Mouse (Mus musculus) ovary, postnatal 36 days (tissue): ENCODE data around the gene Sptlc2.
"Not testable (repeated sequence)": the region's sequence is repeated elsewhere in the genome, so short reads cannot be mapped to it uniquely, and the experiment has no call there.

Source experiments
- DNase-seq: peaks from one replicate; pipeline ENCODE4 v3.0.0; 2022; ENCODE audit warnings: low spot score, mixed read lengths

The Sptlc2 gene

GRCm38 (mm10) chr12:87277251-87277650, 110.9 kb downstream of the Sptlc2 start:
- DNase-seq = not testable (repeated sequence)

DNA sequence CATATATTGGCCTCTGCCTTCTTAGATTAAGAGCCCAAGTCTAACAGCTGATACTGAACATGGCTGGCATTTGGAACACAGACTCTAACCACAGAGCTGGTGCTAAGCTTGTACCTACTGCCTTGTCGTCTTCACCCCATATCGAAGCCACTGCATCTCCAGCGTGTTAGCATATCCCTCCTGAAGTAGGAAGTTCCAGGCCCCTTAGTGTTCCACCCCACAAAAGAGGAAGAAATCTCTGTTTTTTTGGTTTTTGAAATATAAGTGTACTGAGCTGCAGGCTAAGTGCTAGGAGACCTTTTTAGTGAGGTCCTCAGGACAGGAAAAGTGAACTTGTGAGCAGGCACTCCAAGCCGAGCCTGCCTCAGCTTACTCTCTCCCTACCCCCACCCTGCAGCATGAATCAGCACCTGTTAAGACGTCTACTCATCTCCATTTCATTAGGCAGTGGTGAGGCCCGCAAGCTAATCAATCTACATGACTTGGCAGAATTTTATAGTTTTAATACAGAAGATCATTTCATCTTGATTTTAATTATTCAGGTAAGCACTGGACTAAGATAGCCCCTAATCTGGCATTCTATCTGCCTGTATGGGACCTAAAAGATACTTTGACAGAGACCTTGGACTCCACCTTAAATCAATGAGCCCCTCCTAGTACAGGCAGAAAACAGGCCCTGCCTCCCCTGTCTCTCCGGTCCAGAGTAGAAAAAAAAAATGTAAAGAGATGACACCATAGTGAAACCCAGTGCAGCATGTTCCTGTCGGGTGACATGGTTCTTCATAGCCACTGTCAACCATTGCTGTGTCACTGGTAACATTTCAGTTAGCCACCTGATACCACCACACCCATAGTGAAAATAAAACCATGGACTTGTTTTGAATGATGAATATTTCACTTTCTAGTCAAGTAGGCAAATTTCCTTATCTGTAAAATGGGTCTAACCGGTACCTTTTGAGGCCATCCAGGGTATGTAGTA, 113.0 kb downstream of the Sptlc2 start:
- no peak for DNase-seq

GRCm38 (mm10) chr12:87267682-87268081, 120.5 kb downstream of the Sptlc2 start:
- DNase-seq = no peak

DNA sequence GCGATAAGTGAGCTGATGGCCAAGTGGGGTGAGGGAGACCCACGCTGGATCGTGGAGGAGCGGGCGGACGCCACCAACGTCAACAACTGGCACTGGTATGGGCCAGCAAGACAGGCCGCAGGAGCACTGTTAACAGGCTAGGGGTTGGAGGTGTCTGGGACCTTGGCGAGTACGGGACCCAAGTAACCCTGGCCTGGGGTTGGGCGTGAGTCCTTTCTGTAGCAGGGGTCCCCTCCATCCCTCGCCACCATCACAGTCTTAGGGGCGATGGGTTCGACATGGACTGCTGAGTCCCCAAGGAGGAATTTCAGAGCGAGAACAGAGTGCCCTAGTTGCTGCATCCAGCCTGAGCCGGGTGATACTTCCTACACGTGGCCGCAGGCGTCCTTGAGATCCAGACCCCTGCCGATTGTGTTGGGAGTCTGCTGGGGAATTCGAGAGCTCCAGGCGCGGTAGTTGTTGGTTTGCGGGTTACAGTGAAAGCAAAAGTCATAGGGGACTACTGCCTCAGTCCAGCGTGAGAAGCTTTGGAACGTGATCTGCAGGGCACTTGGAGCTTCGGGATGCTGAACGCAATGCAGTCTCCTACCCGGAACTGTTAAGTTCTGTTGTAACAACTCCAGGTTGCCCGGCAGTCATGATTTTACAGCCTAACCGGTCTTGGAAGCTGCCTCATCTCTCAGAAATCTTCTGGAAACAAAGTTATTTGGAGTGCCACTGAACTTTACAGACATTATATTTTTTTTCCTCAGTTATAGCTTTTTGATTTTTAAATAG, 121.1 kb downstream of the Sptlc2 start:
- DNase-seq = no peak

- peak; percentile 79 for DNase-seq
Observed at GRCm38 (mm10) chr12:87266108-87266826, 121.9 kb downstream of the Sptlc2 start, which contains the start of the genes Vipas39 and Ahsa1. TSS of gene Vipas39 (minus strand) at chr12:87266256. TSS of gene Ahsa1 (plus strand) at chr12:87266479.

DNA sequence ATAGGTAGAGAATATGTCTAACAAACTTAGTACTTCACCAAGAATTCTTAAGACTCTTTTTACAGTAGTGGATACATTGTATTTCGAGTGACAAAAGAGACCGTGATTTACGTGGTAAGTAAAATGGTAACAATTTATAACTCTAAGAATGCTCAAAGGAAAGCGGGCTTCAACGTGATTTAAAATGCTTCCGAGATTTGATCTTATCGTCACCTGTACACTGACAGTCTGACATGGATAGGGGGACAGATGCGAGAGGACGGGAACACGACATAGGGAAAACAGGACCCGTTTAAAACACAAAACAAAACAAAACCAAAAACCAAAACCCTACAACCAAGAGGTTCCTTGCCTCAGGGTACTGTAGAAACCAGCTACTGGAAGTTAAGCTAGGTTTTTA, 122.7 kb downstream of the Sptlc2 start:
- DNase-seq = no peak

DNA sequence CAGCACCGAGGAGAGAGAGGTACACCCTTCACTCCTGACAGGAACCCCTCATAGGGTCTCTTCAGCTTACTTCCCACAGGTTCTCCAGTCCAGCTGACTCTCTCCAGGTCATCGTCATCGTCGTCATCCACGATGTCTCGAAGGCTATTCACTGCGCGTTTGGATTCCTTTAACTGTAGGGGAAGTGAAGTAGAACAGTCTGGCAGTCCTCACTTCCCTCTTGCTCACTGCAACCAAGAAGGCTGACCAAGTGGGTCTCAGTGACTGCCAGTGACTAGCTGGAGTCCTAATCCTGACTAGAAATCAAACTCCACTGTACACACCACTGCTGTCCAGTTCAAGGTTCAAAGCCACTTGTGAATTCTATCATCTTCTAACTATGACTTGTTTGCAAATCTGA, 127.6 kb downstream of the Sptlc2 start:
- no peak for DNase-seq

DNA sequence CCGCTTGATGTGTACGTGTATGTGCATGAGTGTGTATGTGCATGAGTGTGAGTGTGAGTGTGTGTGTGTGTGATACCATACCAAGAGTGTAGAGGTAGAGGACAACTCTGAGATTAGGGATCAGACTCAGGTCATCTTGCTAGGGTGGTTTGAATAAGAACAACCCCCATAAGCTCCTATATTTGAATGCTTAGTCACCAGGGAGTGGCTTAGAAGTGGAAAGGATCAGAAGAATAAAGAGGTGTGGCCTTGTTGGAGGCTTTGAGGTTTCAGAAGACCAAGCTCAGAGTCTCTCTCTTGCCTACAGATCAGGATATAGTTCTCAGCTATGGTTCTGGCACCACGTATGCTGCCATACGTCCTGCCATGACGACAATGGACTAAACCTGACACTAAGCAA, 131.5 kb downstream of the Sptlc2 start:
- no peak for DNase-seq
